Mouse (Mus musculus) thymus, postnatal 0 days (tissue): ENCODE measurements around the gene Cdh12. TPM values are rescaled to one million over a fixed set of nuclear protein-coding genes. Genes with fewer than 3 reads are reported as not detected.
"Not testable (repeated sequence)": the region's sequence is repeated elsewhere in the genome, so short reads cannot be mapped to it uniquely, and the experiment has no call there.

Experiments
- DNase-seq: peaks from one replicate; pipeline ENCODE4 v3.0.0-alpha.2; 2015; ENCODE audit warnings: low spot score
- polyA plus RNA-seq: library from polyadenylated mRNA; unstranded; fragments of >200 nt; fragmentation: Nextera tagmentation; extraction: Ambion mirVana; gene quantifications from 2 replicates; pipeline ENCODE4 v1.2.1, GENCODE M21; 2015

Gene Cdh12
- polyA plus RNA-seq, 1 experiment from 2014 or later = not detected

DNA sequence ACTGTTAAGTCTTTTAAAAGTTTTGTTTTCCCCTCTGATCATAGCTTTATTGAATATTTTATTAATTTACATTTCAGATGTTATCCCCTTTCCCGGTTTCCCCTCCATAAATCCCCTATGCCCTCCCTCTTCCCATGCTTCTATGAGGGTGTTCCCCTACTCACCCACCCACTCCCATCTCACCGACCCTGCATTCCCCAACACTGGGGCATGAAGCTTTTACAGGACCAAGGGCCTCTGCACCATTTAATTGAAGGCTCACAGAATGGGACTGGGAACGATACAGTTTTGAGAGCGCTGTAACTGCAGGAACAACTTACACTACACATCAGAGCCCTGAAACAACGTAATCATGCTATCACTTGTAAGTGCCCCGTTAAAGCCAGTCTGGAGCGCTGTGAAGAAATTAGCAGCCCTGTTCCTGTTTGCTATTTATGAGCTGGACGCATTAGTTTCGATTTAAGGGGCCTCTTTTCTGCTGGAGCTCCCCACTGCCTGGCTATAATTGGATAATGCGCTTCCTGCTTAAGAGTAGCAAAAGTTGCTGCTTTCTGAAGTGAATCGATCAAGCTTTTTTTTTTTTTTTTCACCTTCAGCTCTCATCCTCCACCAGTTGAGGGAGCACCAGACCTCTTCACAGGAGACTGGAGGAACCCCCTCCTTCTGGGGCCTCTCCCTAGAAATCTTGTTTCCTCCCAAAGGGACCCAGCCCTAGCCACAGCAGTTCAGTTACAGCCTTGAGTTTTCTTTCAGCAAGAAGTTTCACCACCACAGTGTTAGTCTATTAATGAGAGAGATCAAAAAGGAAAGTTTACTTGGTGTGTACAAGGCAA lies 660.2 kb downstream of the Cdh12 start:
- DNase-seq = no peak

DNA sequence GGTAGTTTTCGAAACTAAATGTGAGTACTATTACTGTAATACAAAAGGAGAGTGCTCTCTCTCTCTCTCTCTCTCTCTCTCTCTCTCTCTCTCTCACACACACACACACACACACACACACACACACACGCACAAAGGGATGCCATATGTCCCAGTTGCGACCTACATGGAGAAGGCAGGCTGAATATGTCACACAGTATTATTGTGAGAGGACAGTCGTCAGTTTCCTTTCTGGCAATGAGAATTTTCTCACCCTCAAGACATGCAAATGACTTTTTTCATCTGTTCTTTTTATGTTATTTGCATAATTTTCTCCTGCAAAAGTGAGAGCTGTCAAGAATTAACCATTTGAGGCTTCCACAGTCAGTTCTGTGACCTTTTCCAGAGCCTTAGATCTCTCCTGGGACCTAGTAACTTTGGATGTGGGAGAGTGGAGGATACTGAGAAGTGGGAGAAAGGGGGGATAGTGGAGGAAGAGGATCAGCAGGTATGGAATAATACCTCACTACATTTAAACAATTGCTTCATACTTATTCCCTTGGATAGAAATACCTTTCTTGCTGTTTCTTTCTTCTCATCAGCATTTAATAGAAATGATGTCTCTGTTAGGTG lies 660.9 kb downstream of the Cdh12 start:
- DNase-seq = no peak

DNA sequence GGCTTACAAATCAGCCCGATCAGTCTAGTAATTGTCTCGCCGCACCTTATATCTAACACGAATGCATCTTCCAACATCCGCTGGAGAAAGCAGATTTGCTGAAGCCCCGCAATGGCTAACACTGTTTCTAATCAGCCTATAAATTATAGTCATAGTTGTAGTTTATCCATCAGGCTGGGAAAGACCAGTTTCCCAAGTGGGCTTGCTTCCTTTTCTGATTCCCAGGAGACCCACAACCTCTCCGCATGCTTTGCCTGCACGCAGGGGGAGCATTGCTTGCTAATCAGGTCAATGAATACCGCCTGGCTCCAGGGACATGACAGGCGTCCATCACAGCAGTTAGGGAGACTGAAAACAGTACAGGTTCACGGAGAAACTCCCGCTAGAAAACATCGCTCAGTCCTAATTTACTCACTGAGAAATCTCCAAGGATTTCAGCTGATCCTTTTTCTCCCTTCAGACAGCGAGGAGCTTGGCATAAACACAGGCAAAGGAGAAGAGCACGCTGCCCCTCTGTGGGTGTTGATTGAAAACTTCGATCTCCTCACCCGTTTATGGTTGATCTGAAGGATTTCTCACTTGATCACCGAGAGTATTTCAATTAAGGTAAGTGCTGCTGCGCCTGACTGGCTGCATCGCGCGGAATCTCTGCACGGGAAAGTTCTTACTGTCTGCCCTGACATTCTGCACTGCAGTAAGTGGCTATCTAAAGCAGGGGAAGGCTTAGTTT lies 662.0 kb downstream of the Cdh12 start:
- no peak for DNase-seq

DNA sequence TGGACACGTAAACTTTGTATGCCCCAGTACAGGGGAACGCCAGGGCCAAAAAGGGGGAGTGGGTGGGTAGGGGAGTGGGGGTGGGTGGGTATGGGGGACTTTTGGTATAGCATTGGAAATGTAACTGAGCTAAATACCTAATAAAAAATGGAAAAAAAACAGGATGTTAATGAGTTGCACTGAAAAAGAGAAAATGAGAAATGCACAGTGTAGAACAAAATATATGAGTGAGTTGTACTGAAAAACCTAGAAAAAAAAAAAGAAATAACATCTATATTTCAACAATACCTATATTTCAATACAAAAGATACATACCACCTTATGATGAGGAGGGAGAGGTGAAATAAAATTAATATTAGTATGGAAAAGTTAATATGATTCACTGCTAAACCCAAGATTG lies 665.7 kb downstream of the Cdh12 start:
- DNase-seq = not testable (repeated sequence)

DNA sequence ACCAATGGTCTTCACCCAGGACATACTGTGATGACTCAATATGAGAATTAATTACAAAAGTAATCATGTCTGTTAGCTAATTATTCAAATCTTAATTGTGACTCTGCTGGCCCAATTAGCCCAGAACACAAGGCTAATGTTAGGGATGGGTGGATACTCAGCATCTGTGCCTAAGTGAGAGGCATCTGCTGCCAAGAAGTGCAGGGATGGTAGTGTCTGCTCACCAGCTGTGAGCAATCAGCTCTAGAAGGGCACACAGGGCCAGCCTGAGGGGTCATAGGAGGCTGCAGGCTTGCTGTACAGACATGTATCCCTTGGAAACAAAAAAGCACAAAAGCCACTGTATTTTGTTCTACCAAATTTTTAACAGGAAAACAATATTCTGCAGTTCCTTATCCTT lies 681.6 kb downstream of the Cdh12 start:
- no peak for DNase-seq

DNA sequence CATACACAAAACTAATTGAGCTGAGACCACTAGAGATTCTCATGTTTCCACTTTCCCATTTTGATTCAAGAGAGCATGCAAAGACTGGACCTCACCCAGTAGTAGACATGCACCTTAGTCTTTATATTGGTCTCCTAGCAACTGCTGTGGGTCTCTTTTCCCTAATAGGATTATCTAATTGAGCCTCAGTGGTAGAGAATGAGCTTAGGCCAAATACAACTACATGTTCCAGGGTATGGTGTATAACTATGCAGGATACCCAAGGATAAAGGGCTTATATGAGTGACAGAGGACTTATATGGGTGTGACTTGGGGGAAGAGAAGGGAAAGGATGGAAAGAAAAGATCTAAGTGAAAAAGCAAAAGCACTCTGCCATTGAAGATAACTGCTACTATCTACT lies 683.9 kb downstream of the Cdh12 start:
- DNase-seq = no peak

DNA sequence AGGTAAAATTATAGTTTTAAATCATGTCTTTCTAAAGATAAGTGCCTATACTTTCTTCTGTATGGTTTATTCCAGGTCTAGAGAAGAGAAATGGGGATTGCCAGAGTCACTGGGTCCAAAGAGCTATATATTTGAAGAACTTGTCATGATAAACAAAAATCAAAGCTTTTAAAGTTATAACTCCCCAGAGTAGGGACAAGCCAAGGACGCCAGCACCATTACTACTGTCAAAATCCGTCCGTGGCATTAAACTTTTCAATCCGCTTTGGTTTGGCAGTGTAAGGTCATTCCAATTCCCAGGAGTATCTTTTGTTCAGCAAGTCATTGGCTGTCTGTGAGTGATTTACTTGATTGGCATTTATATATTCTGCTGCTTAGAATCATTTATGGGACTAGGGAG lies 697.8 kb downstream of the Cdh12 start:
- no peak for DNase-seq

DNA sequence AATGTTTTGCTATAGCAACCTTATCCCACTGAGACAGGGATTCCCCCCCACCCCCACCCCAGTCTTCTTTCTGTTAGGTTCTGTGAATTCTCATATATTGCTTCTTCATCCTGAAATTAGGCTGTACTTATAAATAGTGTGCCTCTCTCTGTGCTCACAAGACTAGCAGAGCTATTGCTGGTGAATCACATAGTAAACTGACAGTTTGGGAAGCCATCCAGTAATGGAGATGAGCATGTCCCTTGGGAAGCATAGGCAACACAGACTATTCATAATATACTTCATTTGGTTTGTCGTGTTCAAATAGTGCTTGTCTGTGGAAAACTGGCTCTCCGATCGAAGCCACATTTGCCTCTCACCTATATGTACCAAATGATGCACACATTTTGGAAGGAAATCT lies 704.5 kb downstream of the Cdh12 start:
- DNase-seq = no peak

DNA sequence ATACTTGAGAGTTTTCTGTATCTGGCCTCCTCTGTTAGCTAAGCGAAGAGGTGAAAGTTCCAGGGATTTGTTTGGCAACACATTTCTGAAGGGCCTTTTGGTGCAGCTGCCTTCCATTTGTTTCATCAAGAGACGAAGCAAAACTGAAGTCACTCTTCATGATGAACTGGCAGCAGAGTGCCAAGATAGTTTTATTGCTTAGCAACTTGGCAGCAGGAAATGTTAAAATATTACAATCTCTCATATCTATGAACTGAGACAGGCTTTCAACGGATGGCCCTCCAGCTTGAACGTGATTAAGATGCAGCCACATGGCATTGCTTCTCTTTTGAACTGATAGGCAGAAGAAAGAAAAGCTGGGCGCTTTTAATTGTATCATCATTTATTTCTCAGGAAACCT lies 730.7 kb downstream of the Cdh12 start:
- no peak for DNase-seq

DNA sequence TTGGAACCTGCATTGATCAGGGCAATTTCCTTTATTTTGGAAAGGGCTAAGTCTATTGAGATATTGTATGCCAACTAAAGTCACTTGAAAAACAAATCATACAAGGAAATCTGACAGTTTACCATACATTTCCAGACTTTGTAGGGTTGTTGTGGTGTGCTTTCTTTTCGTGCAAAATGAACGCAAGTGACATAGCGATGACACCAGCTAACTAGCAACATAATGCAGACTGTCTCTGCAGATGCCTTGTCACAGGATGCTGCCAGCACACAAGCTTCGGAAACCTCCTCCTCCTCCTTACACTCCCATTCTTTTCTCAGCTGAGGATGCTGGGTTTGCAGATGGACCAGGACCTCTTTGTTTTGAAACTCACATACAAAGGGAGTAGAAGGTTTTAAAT lies 731.1 kb downstream of the Cdh12 start:
- no peak for DNase-seq

DNA sequence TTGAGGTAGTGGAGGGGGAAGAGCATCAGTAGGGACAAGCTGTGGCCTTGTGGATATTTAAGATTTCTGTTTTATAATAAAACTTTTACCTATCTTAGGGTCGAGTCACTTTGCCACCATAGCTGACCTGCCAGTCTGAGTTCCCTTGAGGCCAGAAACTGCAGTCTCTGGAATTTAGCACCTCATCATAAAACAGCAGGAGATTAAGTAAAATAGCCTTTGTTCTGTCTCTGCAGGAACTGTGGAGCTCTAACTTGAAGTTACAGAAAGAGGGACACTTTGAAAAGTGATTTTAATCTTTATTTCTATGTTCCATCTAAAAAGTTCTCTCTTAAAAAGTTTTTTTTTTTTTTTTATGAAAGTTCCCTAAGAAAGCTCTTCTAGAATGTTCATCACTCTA lies 736.7 kb downstream of the Cdh12 start:
- DNase-seq = no peak

DNA sequence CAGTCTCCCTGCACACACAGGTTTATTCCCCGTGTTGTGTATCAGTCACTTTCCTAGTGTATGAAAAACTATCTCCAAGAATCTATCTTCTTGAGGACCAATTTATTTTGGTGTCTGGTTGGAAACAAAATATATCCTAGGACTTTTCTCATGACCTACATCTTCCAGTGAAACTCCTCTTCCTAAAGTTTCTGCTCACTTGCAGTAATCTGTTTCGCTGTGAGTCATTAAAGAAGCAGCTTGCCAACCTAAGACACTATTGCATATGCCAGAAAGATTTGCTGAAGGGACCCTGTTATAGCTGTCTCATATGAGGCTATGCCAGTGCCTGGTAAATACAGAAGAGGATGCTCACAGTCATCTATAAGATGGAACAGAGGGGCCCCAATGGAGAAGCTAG lies 761.0 kb downstream of the Cdh12 start:
- not testable (repeated sequence) for DNase-seq

DNA sequence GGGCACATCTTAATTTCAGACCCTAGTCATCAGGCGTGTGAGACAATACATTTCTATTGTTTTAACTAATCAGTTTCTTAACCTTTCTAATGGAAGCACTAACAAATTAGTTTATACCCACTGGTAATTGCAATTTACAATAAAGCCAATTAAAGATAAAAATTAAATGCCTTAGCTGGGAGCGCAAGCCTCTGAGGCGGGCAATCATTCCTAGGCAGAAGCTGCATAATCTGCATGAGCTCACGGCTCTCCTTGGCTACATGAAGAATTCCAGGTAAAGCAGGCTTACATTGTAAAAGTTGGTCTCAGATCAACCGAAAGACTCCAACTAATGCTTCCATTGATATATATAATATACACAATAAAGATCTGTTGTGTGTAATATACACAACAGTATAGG lies 773.9 kb downstream of the Cdh12 start:
- DNase-seq = no peak

DNA sequence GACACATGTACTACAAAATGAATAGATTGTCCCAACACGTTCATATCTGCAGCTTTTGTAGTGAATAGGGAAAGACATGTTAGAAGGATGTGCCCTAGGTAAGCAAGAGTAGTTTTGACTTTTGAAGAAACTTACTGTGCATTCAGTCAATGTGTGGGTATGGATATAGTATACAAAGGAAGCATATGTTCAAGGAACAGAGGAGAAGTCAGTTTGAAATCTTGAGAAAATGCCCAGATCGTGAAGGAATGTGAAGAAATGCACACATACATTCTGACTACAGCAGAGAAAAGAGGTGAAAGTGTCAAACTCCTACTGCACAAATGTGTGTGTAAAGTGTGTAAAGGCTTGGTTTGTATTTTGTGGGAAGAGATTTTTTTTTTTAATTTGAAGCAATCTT lies 812.3 kb downstream of the Cdh12 start:
- no peak for DNase-seq

DNA sequence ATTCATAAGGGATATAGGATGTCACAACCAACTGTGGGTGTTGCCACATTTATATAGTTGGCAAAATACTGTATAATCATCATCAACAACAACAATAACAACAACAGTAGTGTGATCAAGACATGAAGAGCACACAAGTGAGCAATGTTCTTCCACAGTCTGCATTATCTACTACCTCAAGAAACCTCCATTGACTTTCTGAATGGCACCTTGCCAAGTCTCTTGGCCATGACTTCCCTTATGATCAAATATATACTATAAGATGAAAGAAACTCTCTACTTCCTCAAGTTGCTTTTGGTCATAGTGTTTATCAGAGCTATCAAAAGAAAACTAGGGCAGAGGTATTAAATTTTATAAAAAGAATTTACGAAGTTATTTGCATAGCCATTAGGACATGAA lies 820.8 kb downstream of the Cdh12 start:
- no peak for DNase-seq

DNA sequence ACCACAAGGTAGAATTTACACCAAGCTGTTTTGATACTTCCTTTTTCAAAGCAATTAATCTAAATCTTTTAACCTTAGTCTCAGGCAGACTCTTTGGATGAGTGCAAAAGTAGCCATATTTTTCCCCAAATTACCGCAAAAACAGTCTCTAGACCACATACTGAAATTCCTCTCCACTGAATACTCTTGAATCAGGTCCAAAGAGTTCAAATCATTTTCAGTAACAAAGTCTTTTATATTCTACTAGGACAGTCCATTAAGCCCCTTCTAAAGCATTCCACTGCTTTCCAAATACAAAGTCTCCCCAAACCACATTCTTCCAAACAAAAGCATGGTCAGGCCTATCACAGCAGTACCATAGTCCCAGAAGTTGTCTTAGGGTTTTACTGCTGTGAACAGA lies 848.0 kb downstream of the Cdh12 start:
- DNase-seq = no peak

DNA sequence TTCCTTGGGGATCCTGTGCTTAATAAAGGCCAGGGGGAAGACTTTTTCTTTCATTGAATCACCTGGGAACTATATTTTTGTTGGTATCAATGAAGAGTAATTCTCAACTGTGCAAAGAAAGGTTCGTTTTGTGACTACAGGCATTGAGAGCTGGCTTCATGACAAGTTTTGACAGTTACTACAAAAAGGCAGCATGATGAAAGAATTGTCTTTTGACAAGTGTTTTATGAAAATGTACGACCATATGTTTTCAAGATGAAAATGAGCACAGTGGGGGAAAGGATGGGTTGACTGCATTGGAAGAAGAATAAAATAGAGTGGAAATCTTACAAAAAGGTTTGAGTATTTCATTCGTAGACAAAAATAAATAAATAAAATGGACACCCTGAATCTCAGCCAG lies 866.4 kb downstream of the Cdh12 start:
- no peak for DNase-seq

DNA sequence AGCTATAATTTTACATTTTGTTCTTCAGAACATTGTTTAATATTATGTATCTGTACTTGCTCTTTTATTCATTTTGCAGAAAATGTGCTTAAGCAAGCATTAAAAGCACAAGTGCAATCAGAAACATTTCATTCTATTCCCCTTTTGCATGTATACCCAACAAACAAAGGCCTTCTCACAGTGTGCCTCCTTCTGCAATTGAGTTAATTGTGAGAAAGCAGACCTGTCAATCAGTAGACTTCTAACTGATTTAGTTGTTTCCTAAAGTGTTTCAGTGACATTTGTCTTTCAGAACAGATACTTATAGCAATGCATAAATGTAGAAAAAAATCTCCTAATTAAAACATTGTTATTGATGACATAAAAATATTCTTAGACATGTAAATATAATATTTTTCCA lies 894.8 kb downstream of the Cdh12 start:
- DNase-seq = no peak

DNA sequence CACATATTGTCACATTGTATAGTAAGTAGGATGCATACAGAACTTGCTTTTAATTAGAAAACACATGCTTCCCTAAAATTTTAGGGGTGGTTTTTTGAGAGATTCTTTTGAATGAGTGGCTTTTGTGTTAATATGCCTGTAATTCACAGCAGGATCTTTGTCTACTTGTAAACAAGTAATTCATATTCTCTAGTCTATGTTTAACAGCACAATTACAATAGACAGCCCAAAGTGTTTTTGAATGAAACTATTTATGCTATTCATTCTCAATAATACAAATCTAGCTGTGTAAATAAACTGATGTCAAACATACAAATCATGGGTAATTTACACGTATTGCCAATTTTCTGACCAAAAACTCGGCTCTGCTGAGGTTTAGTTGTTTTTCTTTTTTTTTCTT lies 895.3 kb downstream of the Cdh12 start:
- DNase-seq = no peak

DNA sequence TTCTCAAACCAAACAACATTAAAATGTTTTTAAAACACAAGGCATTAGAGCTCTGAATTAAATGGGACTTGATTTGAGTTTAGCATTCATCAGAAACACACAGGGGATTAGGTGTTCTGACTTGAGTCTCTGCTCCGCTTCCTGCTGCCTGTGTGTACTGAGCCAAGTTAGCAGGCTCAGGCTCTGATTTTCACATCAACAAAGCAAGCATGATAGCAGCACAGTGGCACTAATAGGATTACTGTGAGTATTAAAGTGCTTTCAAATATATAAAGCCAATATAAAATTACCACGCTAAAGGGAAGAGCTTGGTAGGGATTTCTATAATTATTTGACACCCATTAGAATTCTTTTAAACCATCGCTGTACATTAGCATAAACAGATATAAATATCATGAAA lies 895.7 kb downstream of the Cdh12 start:
- DNase-seq = no peak

DNA sequence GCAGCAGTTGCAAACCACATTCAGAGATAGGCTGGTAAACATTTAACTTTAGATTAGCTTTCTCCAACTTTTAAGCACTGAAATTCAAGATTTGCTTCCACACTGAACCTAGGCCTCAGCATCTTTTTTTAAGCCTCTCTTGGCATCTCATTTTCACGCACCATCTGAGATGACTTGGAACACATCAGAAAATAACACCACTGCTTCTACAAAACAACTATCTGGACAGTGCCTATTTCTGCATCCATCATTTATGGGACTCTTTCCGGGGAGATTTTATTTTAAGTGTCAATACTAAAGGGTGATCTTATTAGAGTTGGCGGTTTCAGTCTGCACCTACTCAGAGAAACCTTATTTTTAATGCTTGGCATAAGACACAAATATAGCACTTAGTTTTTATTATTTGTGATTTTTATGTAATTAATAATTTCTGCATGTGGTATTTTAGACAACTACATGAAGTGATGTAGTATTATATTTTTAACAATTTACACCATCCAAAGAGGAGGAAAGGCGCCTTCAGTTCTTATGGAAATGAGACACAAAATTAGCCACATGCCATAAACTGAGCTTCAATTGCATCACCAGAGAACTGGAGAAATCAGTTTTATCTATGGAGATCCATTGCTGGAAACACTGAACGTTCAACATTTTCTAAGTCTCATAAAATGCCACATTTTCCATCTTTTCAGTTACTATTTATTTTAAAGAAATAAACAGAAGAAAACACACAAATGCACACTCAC lies 906.5 kb downstream of the Cdh12 start:
- no peak for DNase-seq

DNA sequence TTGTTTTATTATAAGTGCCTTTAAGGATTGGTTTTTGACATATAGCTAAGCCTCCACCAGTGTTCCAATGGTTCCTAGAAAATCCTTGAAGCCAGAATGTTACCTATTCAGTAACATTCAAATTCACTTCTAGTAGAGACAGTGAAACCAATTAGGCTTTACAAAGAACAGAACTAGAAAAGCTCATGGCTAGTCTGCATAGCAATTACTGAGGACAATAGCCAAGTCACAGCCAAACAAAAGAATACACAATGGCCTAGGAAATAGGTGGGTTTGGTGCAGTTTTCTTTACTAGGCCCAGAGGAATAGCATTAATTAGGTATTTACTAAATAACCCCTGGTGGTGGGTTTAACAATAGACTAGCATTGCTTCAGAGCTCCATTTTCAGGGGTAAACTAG lies 917.3 kb downstream of the Cdh12 start:
- DNase-seq = no peak
